Mouse (Mus musculus) hindbrain, embryonic 11.5 days (tissue): ENCODE data around the gene Trpm2. TPM values are rescaled to one million over a fixed set of nuclear protein-coding genes. Genes with fewer than 3 reads are reported as not detected.

Experiments
- ATAC-seq: fragments of 200-750 bp; cut with Nextera tagmentation; 2 replicates; pipeline ENCODE4 v1.8.0; 2017; ENCODE audit warnings: mild to moderate bottlenecking, moderate TSS enrichment, moderate library complexity; ENCODE audit not compliant: low FRiP score
- DNase-seq: peaks from one replicate; pipeline ENCODE4 v3.0.0-alpha.2; 2015; ENCODE audit warnings: low spot score
- H3K27ac ChIP-seq: fragments of 300-500 bp; sonication (generic); 2 replicates; pipeline ENCODE4 v1.5.1; 2014; ENCODE audit warnings: mild to moderate bottlenecking, low read depth, low read length
- H3K27me3 ChIP-seq: fragments of 300-500 bp; sonication (generic); 2 replicates; pipeline ENCODE4 v1.6.1; 2014; ENCODE audit warnings: mild to moderate bottlenecking, low read length, moderate library complexity, mixed read lengths; ENCODE audit not compliant: control insufficient read depth, insufficient read depth
- H3K36me3 ChIP-seq: fragments of 300-500 bp; sonication (generic); 2 replicates; pipeline ENCODE4 v1.6.1; 2014; ENCODE audit warnings: mild to moderate bottlenecking, low read length, moderate library complexity, mixed read lengths; ENCODE audit not compliant: control insufficient read depth, insufficient read depth
- H3K4me1 ChIP-seq: fragments of 300-500 bp; sonication (generic); replicated peaks from 2 replicates; pipeline ENCODE4 v1.6.1; 2014; ENCODE audit warnings: low read length, mixed read lengths; ENCODE audit not compliant: control insufficient read depth, insufficient read depth
- H3K4me2 ChIP-seq: fragments of 300-500 bp; sonication (generic); replicated peaks from 2 replicates; pipeline ENCODE4 v1.6.1; 2014; ENCODE audit warnings: mild to moderate bottlenecking, low read depth, low read length
- H3K4me3 ChIP-seq: fragments of 300-500 bp; sonication (generic); 2 replicates; pipeline ENCODE4 v1.5.1; 2014; ENCODE audit warnings: low read depth, low read length
- H3K9ac ChIP-seq: fragments of 300-500 bp; sonication (generic); 2 replicates; pipeline ENCODE4 v1.6.1; 2014; ENCODE audit warnings: low read depth, low read length
- H3K9me3 ChIP-seq: fragments of 300-500 bp; sonication (generic); 2 replicates; pipeline ENCODE4 v1.6.1; 2016; ENCODE audit warnings: low read length; ENCODE audit not compliant: control insufficient read depth
- WGBS: fragments of 180-500 bp; shearing (Covaris S2); extraction: QIAGEN DNeasy Blood & Tissue Kit; methylation state at CpG from one replicate; pipeline ENCODE4 v1.1.7; 2014; 5-methylcytosine and 5-hydroxymethylcytosine counted together
- polyA plus RNA-seq: library from polyadenylated mRNA; unstranded; fragments of >200 nt; fragmentation: Nextera tagmentation; extraction: Ambion mirVana; gene quantifications from 2 replicates; pipeline ENCODE4 v1.2.1, GENCODE M21; 2014

Gene Trpm2
- polyA plus RNA-seq, 1 experiment from 2014 or later: 1.4 TPM

DNA sequence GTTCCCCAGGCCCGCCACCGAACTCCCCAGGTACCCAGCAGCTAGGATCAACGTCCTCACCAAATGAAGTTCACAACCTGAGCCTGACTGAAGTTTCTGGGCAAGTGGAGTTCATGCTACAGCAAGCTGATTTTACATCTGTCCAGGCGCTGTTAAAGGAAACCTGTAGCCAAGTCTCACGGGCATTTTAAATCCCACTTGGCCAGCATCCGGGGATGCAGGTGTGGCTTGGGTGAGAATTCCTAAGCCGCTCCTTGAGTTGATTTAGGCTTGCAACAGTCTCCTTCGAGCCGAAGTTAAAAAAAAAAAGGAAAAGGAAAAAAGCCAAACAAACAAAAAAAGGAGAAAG is 39.6 kb upstream of the Trpm2 start, which contains the start of gene Pfkl:
Gene Pfkl, minus strand, starts transcription at position 139 of the 349 bp plus-strand sequence.
- peak within 1 kb of the TSS; percentile 95 for H3K27ac ChIP-seq
- H3K9ac ChIP-seq: peak within 1 kb of the TSS; percentile 86
- H3K9me3 ChIP-seq: no peaks in the 10 kb centered on the region
- no peaks in the 10 kb centered on the region for H3K27me3 ChIP-seq
- ATAC-seq (no peak), DNase-seq (no peak)
- peaks cover 13% of the 10 kb centered on the region for H3K4me1 ChIP-seq
- H3K4me2 ChIP-seq: peak within 1 kb of the TSS; percentile 88
- under 1% methylated on average over 9 of the region's 9 CpGs for WGBS
- H3K4me3 ChIP-seq: peak within 1 kb of the TSS; percentile 81
- H3K36me3 ChIP-seq: no peaks in the 10 kb centered on the region

DNA sequence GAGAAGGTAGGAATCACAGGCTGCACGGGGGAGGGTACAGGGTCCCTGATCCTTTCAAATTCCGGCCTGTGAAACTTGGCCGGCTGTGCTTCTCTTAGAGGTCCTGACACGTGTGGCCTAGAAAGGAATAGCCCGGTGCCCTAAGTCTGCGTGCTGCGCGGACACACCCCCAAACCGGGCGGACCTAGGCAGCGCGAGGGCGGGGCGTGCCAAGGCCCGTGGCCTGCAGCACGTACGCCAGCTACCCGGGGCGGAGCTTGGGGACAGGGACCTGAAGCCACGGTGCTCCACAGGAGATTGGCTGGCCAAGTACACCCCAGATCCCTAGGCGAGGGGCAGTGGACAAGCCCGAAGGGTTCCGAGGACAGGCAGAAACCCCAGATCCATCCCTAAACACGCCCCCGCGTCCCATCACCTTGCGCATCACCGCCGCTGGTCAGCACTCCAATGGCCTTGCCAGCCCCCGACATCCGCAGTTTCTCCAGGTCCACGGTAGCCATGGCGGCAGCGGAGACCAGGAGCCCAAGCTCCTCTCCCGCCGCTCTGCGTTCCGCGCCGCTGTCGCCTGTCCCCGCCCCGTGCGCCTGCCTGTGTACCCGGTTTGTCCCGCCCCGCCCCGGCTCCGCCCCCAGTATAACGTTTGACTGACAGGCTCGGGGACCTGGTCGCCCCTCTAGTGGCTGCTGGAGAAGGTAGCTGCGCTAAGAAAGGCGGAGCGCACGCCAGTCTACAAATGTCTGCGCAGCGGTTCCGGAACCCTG is 39.0 kb upstream of the Trpm2 start:
- H3K9ac ChIP-seq: peak overlapping the region; percentile 86
- peaks cover 13% of the 10 kb centered on the region for H3K4me1 ChIP-seq
- peak; percentile 96 for ATAC-seq
- peak overlapping the region; percentile 88 for H3K4me2 ChIP-seq
- H3K27ac ChIP-seq: peak overlapping the region; percentile 95
- H3K4me3 ChIP-seq: peak overlapping the region; percentile 81
- H3K27me3 ChIP-seq: no peaks in the 10 kb centered on the region
- DNase-seq: peak; percentile 96
- no peaks in the 10 kb centered on the region for H3K36me3 ChIP-seq
- under 1% methylated on average over 53 of the region's 59 CpGs for WGBS
- H3K9me3 ChIP-seq: no peaks in the 10 kb centered on the region

DNA sequence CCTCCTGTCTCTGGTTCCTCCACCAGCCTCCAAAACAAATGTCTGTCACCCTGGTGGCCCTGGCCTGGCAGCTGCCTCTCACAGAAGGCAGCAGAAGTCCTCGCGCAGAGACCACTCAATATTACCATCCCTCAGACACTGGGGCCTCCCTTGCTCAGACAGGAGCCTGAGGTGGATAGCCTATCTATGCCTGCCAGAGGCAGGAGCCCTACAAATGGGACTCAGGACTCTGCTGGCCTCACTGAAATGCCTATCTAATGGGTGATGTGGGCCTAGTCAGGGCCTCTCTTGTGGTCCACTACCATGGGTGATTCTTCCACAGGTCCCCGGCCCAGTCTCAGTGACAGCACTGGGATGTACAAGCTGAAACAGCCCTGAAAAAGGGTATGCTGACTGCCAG is 37.8 kb upstream of the Trpm2 start:
- DNase-seq (no peak), ATAC-seq (no peak)
- Histone ChIP-seq H3K4me2 (peak overlapping the region; percentile 88), H3K4me1 (peaks cover 13% of the 10 kb centered on the region), H3K36me3 (no peaks in the 10 kb centered on the region), H3K27me3 (no peaks in the 10 kb centered on the region), H3K9me3 (no peaks in the 10 kb centered on the region), H3K27ac (no peak overlapping the region), H3K9ac (peak overlapping the region; percentile 37), H3K4me3 (peak overlapping the region; percentile 81)
- 73% methylated on average over 3 of the region's 3 CpGs for WGBS

DNA sequence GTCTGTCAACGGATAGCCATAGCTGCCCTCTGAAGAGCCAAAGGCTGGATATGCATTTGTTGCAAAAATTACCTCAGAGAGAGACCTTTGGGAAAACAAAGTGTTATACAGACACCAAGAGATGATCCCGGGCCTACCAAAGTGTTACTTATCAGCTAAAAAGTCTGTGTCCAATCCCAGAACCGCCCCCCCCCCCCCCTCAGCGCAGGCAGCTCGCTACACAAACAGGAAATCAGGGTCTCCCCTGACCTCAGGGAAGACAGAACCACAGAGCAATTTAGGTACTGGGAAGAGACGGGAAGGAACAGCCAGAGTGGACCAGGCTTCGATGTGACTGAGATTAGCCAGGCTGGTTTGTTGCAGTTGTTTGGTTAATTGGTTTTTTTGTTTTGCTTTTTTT is 36.8 kb upstream of the Trpm2 start:
- no peak overlapping the region for H3K9ac ChIP-seq
- H3K27ac ChIP-seq: no peak overlapping the region
- H3K9me3 ChIP-seq: no peaks in the 10 kb centered on the region
- no peak overlapping the region for H3K4me2 ChIP-seq
- no peak for ATAC-seq
- H3K4me3 ChIP-seq: no peak overlapping the region
- no peaks in the 10 kb centered on the region for H3K36me3 ChIP-seq
- H3K4me1 ChIP-seq: peaks cover 13% of the 10 kb centered on the region
- H3K27me3 ChIP-seq: no peaks in the 10 kb centered on the region
- WGBS: 55% methylated on average over 7 of the region's 7 CpGs
- DNase-seq: no peak

DNA sequence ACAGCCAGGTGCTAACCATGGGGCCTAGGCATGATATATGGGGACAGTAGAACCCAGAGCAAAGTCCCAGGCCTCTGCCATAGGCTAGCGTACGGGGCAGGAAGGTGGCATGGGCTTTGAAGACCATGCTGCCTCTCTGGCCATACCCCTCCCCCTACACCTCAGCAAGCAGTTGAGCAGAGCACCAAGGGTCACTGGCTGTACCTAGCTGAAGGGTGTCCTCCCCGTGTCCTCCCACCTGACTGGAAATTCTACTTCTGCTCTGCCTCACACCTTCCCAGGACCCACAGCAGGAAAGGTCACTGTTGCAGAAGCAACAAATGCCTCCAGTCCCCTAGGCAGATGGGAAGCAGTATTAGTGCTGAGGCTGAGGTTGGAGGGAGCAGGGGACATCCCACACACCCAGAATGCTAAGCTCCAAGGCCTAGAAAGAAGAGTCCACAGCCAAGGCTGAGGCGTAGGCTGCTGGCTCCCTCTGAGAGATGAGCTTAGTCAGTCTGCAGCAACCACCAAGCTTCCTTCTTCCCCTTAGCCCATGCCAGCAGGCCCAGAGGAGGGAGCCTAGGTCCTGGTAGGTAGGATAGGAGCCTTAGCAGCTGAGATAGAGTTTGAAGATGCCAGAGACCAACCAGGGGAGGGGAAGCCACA is 35.6 kb upstream of the Trpm2 start:
- Histone ChIP-seq H3K9me3 (no peaks in the 10 kb centered on the region), H3K4me3 (no peak overlapping the region), H3K4me1 (peaks cover 13% of the 10 kb centered on the region), H3K36me3 (peaks cover under 1% of the 10 kb centered on the region; the same call in 1 of the 2 replicates), H3K4me2 (no peak overlapping the region), H3K27ac (no peak overlapping the region), H3K9ac (no peak overlapping the region), H3K27me3 (no peaks in the 10 kb centered on the region)
- DNase-seq (no peak), ATAC-seq (no peak)
- 88% methylated on average over 4 of the region's 4 CpGs for WGBS

DNA sequence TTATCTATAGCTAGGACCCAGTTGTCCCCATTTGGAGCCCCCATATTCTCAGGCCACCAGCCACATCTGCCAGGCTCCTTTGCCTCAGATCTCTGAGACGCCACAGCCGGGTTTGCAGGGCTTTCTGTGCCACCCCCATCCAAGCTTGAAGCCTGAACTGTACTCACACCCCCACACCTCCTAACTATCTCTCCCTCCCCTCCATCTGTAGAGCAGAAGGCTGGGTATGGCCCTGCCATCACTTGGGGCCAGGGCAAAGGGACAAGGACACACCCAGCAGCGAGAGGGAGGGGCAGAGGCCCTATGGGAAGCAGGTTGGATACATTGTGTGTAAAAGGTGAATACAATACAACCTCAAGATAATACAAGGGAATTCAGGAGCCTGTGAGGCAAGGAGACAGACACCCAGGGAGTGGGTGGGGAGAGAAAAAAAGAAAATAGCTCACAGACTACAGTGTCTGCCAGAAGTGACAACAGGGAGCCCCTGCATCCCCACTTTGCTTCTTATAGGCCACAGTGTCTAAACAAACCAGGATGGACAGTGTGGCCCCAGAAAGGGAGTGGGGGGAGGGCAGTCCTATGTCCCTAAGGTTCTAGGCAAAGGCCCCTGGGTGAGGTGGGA is 34.2 kb upstream of the Trpm2 start:
- H3K27me3 ChIP-seq: no peaks in the 10 kb centered on the region
- WGBS: 89% methylated on average over 3 of the region's 3 CpGs
- H3K9ac ChIP-seq: no peak overlapping the region
- H3K9me3 ChIP-seq: no peaks in the 10 kb centered on the region
- no peak overlapping the region for H3K27ac ChIP-seq
- no peak overlapping the region for H3K4me2 ChIP-seq
- no peak overlapping the region for H3K4me3 ChIP-seq
- DNase-seq: no peak
- ATAC-seq: no peak
- H3K36me3 ChIP-seq: peaks cover 5% of the 10 kb centered on the region; the same call in 1 of the 2 replicates
- peaks cover 13% of the 10 kb centered on the region for H3K4me1 ChIP-seq

DNA sequence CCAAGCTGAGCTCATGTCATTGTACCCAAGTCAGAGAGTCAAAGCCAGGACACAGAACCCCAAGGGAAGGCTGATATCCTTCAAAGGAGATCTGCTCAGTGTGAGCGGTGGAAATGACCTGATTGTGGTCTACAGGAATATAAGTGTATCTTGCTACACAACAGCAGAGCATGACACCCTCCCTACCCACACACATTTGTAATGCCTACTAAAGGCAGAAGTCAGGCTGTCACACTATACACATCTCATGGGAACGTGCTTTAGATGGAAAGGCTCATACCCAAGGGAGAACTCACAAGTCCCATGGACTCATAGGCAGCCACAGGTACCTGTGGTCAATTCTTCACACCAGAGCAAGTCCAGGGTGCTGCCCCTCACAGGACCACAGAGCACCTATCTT is 32.0 kb upstream of the Trpm2 start:
- DNase-seq (no peak), ATAC-seq (no peak)
- Histone ChIP-seq H3K4me3 (no peak overlapping the region), H3K9ac (no peak overlapping the region), H3K36me3 (peaks cover 5% of the 10 kb centered on the region; the same call in 1 of the 2 replicates), H3K9me3 (no peaks in the 10 kb centered on the region), H3K27me3 (no peaks in the 10 kb centered on the region), H3K4me1 (peaks cover 4% of the 10 kb centered on the region), H3K4me2 (no peak overlapping the region), H3K27ac (no peak overlapping the region)
- 92% methylated on average over 2 of the region's 2 CpGs for WGBS

DNA sequence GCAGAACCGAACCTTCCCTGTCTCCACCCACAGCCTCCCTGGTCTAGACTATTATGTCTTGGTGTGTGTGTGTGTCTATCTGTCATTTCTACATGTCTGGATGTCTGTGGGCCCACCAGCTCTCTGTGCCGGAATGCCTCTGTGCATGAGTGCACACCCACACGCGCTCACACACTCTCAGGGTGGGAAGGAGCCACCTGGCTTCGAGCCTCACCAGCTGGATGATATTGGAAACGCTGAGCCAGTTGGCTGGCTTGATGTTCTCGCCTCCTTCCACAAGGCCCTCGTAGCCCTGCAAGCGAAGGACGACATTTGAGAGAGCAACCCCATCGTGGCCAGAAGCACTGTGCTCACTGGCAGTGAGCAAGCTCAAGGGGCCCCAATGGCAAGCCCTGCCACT is 31.4 kb upstream of the Trpm2 start:
- Histone ChIP-seq H3K9me3 (no peaks in the 10 kb centered on the region), H3K36me3 (peaks cover 5% of the 10 kb centered on the region; the same call in 1 of the 2 replicates), H3K4me2 (no peak overlapping the region), H3K27ac (no peak overlapping the region), H3K9ac (no peak overlapping the region), H3K4me3 (no peak overlapping the region), H3K27me3 (no peaks in the 10 kb centered on the region), H3K4me1 (peaks cover under 1% of the 10 kb centered on the region; the same call in 1 of the 2 replicates)
- 96% methylated on average over 11 of the region's 11 CpGs for WGBS
- DNase-seq (no peak), ATAC-seq (no peak)
